In the genomic region with DNA sequence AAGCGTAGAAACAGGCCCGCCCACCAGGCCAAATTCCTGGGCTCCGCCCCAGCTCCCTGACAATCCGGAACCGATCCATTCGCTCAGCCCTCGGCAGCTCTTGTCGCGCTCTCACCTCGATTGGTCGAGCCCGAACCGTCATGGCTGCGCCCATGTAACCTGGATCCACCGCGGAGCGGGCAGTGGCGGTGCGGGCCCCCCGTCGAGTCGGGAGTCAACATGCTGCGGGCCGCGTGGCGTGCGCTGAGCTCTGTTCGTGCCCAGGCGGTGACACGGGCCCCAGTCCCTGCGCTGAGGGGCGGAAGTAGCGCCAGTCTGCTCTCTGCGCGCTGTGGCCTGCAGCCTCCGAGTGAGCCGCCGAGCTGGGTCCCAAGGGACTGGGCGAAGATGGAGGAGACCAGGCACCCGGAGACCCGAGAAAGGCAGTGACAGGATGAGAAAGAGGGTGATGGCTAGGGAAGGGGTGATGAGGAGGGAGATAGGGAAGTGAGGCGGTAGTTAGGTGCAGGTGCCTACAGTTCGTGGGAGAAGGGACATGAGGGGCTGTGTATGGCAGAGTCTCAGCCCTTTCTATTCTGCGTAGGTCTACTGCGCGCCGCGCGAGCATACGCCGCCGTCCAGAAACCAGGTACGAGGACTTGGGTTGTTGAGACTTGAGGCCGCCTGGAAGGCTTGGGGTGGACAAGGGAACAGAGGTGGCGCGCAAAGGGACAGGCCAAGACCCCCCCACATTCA, we compare ENCODE assay signal across 7 mouse cellular contexts. TPM values are rescaled to one million over a fixed set of nuclear protein-coding genes. Genes with fewer than 3 reads are reported as not detected.
DNase-seq lines count a peak whose midpoint lies in the region; ATAC-seq and TF ChIP-seq lines count a peak whose summit lies in the region.

A gene (plus strand): TSS at position 75 of the 735 bp plus-strand sequence.

- intact Hi-C loops in left cerebral cortex, postnatal 4 days (cut with DNase I) = no loop called here

- H3K4me1 ChIP-seq in intestine, embryonic 14.5 days (replicated peaks; ENCODE audit: control insufficient read depth, insufficient read depth, low read length) = peaks cover 10% of the 10 kb centered on the region
- H3K4me1 ChIP-seq in midbrain, embryonic 12.5 days = peaks cover 9% of the 10 kb centered on the region
- H3K4me1 ChIP-seq in small intestine, adult 2 months (ENCODE audit: control insufficient read depth, insufficient read depth, insufficient read length, low read length) = peaks cover 13% of the 10 kb centered on the region; the same call in 1 of the 2 replicates

- no peaks in the 10 kb centered on the region for H3K9me3 ChIP-seq in intestine, embryonic 14.5 days (ENCODE audit: control insufficient read depth, low read length)
- no peaks in the 10 kb centered on the region for H3K9me3 ChIP-seq in midbrain, embryonic 12.5 days

- under 1% methylated on average over 56 of the region's 56 CpGs for WGBS in intestine, embryonic 14.5 days
- under 1% methylated on average over 56 of the region's 56 CpGs for WGBS in midbrain, embryonic 12.5 days
- WGBS in small intestine, adult 2 months = 1% methylated on average over 56 of the region's 56 CpGs

- peak within 1 kb of the TSS; percentile 76 for H3K9ac ChIP-seq in intestine, embryonic 14.5 days (ENCODE audit: low read length)
- peak within 1 kb of the TSS; percentile 84 for H3K9ac ChIP-seq in midbrain, embryonic 12.5 days (replicated peaks)

- peak; percentile 96 for ATAC-seq in intestine, embryonic 14.5 days (replicated peaks; ENCODE audit: low FRiP score, low TSS enrichment, low read depth)
- peak; percentile 95 for ATAC-seq in midbrain, embryonic 12.5 days (ENCODE audit: low FRiP score, low read depth)

- TF ChIP-seq POLR2A in small intestine, adult 2 months (IDR thresholded peaks at IDR 0.05; ENCODE audit: low read depth, low read length) = peak; percentile 24; the same call in 1 of the 2 replicates

- DNase-seq in adrenal gland, adult 2 months = peak; percentile 90
- DNase-seq in embryo, embryonic 11 days = peak; percentile 96
- peak; percentile 82 for DNase-seq in gastrocnemius, postnatal 25 days
- DNase-seq in intestine, embryonic 14.5 days (ENCODE audit: low spot score) = peak; percentile 93
- DNase-seq in left cerebral cortex, postnatal 4 days = peak; percentile 85

- no peak for TF ChIP-seq CTCF in small intestine, adult 2 months (IDR thresholded peaks at IDR 0.05; ENCODE audit: extremely low read depth, insufficient read length, insufficient replicate concordance, low read depth, low read length)

- H3K27me3 ChIP-seq in intestine, embryonic 14.5 days (replicated peaks; ENCODE audit: control insufficient read depth, insufficient read depth, low read length) = no peaks in the 10 kb centered on the region
- H3K27me3 ChIP-seq in midbrain, embryonic 12.5 days = no peaks in the 10 kb centered on the region
- H3K27me3 ChIP-seq in small intestine, adult 2 months (ENCODE audit: control insufficient read depth, insufficient read depth, low read length) = no peaks in the 10 kb centered on the region

- peak within 1 kb of the TSS; percentile 75 for H3K4me2 ChIP-seq in intestine, embryonic 14.5 days (ENCODE audit: low read length)
- H3K4me2 ChIP-seq in midbrain, embryonic 12.5 days (replicated peaks) = peak within 1 kb of the TSS; percentile 89

- H3K4me3 ChIP-seq in intestine, embryonic 14.5 days (ENCODE audit: low read depth, low read length) = peak within 1 kb of the TSS; percentile 94
- H3K4me3 ChIP-seq in midbrain, embryonic 12.5 days = peak within 1 kb of the TSS; percentile 79
- peak within 1 kb of the TSS; percentile 98 for H3K4me3 ChIP-seq in small intestine, adult 2 months (ENCODE audit: low read depth, low read length)

- peak within 1 kb of the TSS; percentile 75 for H3K27ac ChIP-seq in intestine, embryonic 14.5 days (ENCODE audit: low read depth)
- peak within 1 kb of the TSS; percentile 69 for H3K27ac ChIP-seq in midbrain, embryonic 12.5 days (replicated peaks)
- peak within 1 kb of the TSS; percentile 48 for H3K27ac ChIP-seq in small intestine, adult 2 months (ENCODE audit: insufficient read depth, low read depth, low read length)

- H3K36me3 ChIP-seq in intestine, embryonic 14.5 days (ENCODE audit: control insufficient read depth, insufficient read depth, low read length) = peaks cover 24% of the 10 kb centered on the region
- H3K36me3 ChIP-seq in midbrain, embryonic 12.5 days = peaks cover 25% of the 10 kb centered on the region
- H3K36me3 ChIP-seq in small intestine, adult 2 months (ENCODE audit: control insufficient read depth, insufficient read depth, low read length) = 0 out of 2 replicates have a peak, but pooled peaks cover 7% of the 10 kb centered on the region

RNA-seq across cellular contexts. Expression of the gene that starts here (rescaled TPM):
- total RNA-seq in adrenal gland, adult 2 months (2021) = 100 to 1,000 TPM in 1 of 2 experiments, 10 to 100 TPM in 1; 77.2 to 112 TPM
- polyA plus RNA-seq in adrenal gland, adult 2 months (2012; rRNA removed) = 196 TPM in 2 replicates
- total RNA-seq in gastrocnemius, postnatal 25 days (2021) = 10 to 100 TPM; 65.8 to 68.8 TPM
- 148 and 151 TPM in 2 replicates for polyA plus RNA-seq in intestine, embryonic 14.5 days (2014; fragmentation: Nextera tagmentation; extraction: Ambion mirVana)
- total RNA-seq in left cerebral cortex, postnatal 4 days (2021) = 10 to 100 TPM; 52.3 to 60.6 TPM
- polyA plus RNA-seq in midbrain, embryonic 12.5 days (2016; fragmentation: Nextera tagmentation; extraction: Ambion mirVana) = 129 and 136 TPM in 2 replicates
- 130 and 204 TPM in 2 replicates for polyA plus RNA-seq in small intestine, adult 2 months (2012; rRNA removed)

Comparison
In these comparisons a context has a peak if more than half of its experiments do, and no peak if none do; other contexts are left out.
1. Peak in every context shown above with its lines: DNase-seq, ATAC-seq, H3K4me3 ChIP-seq and H3K27ac ChIP-seq.